Comparison of ENCODE assay signal across 8 mouse cellular contexts in genomic region chr13:118379155-118379554, GRCm38 (mm10). TPM values are rescaled to one million over a fixed set of nuclear protein-coding genes. Genes with fewer than 3 reads are reported as not detected.
DNase-seq lines count a peak whose midpoint lies in the region; ATAC-seq and TF ChIP-seq lines count a peak whose summit lies in the region.

No protein-coding gene starts in this region.

- TF ChIP-seq POLR2A in cortical plate, adult 2 months (IDR thresholded peaks at IDR 0.05; ENCODE audit: extremely low read depth, insufficient read depth, low read length): no peak

- peaks cover 60% of the 10 kb centered on the region for H3K36me3 ChIP-seq in hindbrain, embryonic 14.5 days (replicated peaks; ENCODE audit: control insufficient read depth, insufficient read depth)

- TF ChIP-seq CTCF in cortical plate, adult 2 months (IDR thresholded peaks at IDR 0.05; ENCODE audit: extremely low read depth, insufficient read depth, low read length): peak; percentile 79

- no peaks in the 10 kb centered on the region for H3K27me3 ChIP-seq in hindbrain, embryonic 14.5 days (ENCODE audit: control insufficient read depth, insufficient read depth, low read length)

- WGBS in hindbrain, embryonic 14.5 days: 79% methylated on average over 1 of the region's 1 CpGs

- no peak for ATAC-seq in hindbrain, embryonic 14.5 days (ENCODE audit: low FRiP score)

- H3K27ac ChIP-seq in cortical plate, adult 2 months (ENCODE audit: insufficient read depth, low read length): no peak overlapping the region
- H3K27ac ChIP-seq in hindbrain, embryonic 14.5 days: no peak overlapping the region

- intact Hi-C loops in left cerebral cortex, postnatal 25 days (cut with DNase I): loop anchor here (5.0 kb wide), 1 partner anchor 1047 kb away; no protein-coding TSS in a partner anchor

- H3K9me3 ChIP-seq in hindbrain, embryonic 14.5 days (ENCODE audit: control insufficient read depth, low read length): no peaks in the 10 kb centered on the region

- no peaks in the 10 kb centered on the region for H3K4me1 ChIP-seq in cortical plate, adult 2 months (ENCODE audit: control insufficient read depth, insufficient read depth, low read length)
- H3K4me1 ChIP-seq in hindbrain, embryonic 14.5 days (replicated peaks; ENCODE audit: control insufficient read depth, insufficient read depth, low read length): no peaks in the 10 kb centered on the region

- H3K4me3 ChIP-seq in cortical plate, adult 2 months (ENCODE audit: insufficient read depth, low read length): no peak overlapping the region
- no peak overlapping the region for H3K4me3 ChIP-seq in hindbrain, embryonic 14.5 days (replicated peaks; ENCODE audit: low read length)

- H3K9ac ChIP-seq in hindbrain, embryonic 14.5 days: no peak overlapping the region

- no peak overlapping the region for H3K4me2 ChIP-seq in hindbrain, embryonic 14.5 days (replicated peaks)

- DNase-seq in urinary bladder, postnatal 14 days (ENCODE audit: low spot score): peak; percentile 53
- no peak for DNase-seq in urinary bladder, postnatal 10 days (ENCODE audit: low spot score)
- DNase-seq in adrenal gland, adult 2 months: peak; percentile 29
- peak; percentile 82 for DNase-seq in hindbrain, embryonic 14.5 days (ENCODE audit: low spot score)
- peak; percentile 68 to 69 for DNase-seq in left cerebral cortex, postnatal 25 days (ENCODE audit: low spot score in 2 of 2)
- DNase-seq in naive thymus-derived CD4-positive, alpha-beta T cell, adult 2 months (ENCODE audit: low read depth): peak; percentile 70
- peak; percentile 61 for DNase-seq in thymus, postnatal 14 days

RNA-seq across cellular contexts. Expression of gene B430218F22Rik, which starts 7.3 kb away (rescaled TPM):
- under 1 TPM in 1 of 2 experiments, not detected in 1; 0.38 TPM for total RNA-seq in adrenal gland, adult 2 months (2021)
- 0.16 and 0.27 TPM in 2 replicates for polyA plus RNA-seq in adrenal gland, adult 2 months (2012; rRNA removed)
- 0.61 and 0.63 TPM in 2 replicates for polyA plus RNA-seq in cortical plate, adult 2 months (2012; rRNA removed)
- 0.64 and 0.76 TPM in 2 replicates for polyA plus RNA-seq in hindbrain, embryonic 14.5 days (2014; fragmentation: Nextera tagmentation; extraction: Ambion mirVana)
- total RNA-seq in left cerebral cortex, postnatal 25 days (2021): under 1 TPM; 0.23 to 0.32 TPM

RNA-seq across cellular contexts. Expression of gene Mrps30, which starts 7.9 kb away (rescaled TPM):
- total RNA-seq in adrenal gland, adult 2 months (2021): 10 to 100 TPM; 25.0 to 27.9 TPM
- polyA plus RNA-seq in adrenal gland, adult 2 months (2012; rRNA removed): 69.9 and 76.7 TPM in 2 replicates
- polyA plus RNA-seq in cortical plate, adult 2 months (2012; rRNA removed): 12.0 and 12.5 TPM in 2 replicates
- 25.7 and 27.1 TPM in 2 replicates for polyA plus RNA-seq in hindbrain, embryonic 14.5 days (2014; fragmentation: Nextera tagmentation; extraction: Ambion mirVana)
- total RNA-seq in left cerebral cortex, postnatal 25 days (2021): 10 to 100 TPM; 15.3 to 15.5 TPM
